Mouse (Mus musculus): Measurements from ENCODE around the gene Gm28048. TPM values are rescaled to one million over a fixed set of nuclear protein-coding genes. Genes with fewer than 3 reads are reported as not detected.

The Gm28048 gene
- polyA plus RNA-seq, 1 experiment from 2014 or later: 15.8 TPM

DNA sequence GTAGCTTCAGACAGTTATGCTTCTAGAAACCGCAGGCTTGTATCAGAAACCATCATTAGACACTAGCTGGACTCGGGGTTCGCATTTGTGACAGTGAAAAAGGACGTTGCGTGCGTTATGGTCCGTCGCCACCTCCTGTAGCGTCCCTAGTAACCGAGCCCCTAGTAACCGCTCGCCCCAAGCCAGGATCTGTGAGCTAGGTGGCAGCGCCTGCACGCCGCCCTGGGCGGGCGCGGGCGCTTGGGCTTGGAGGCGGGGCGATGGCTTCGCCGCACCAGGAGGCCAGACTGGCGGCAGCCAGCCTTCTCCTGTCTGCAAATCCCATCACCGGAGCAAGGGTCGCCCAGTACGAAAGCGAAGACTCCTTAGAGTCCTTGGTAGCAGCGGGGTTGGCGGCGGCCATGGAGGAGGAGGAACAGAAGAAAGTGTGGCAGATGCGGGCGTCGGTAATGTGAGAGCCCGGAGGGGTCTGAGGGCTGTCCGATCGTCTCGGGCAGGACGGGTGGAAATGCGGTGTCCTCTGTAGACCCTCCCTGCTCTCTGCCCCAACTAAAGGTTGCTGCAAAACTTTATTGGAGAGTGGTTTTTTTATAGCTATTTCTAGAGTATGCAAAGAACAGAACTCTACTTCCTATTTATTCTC lies 26.4 kb upstream of the Gm28048 start:
- no peaks in the 10 kb centered on the region for H3K27me3 ChIP-seq (replicated peaks; ENCODE audit: control insufficient read depth, insufficient read depth, low read length)
- under 1% methylated on average over 40 of the region's 40 CpGs for WGBS
- peak overlapping the region; percentile 79 for H3K4me2 ChIP-seq (replicated peaks; ENCODE audit: low read depth)
- peak overlapping the region; percentile 73 for H3K27ac ChIP-seq (ENCODE audit: low read depth, low read length)
- ATAC-seq: peak; percentile 87
- TF ChIP-seq CTCF (IDR thresholded peaks at IDR 0.05; ENCODE audit: low read depth): peak; percentile 61
- H3K4me3 ChIP-seq (ENCODE audit: low read depth, low read length): peak overlapping the region; percentile 66
- no peaks in the 10 kb centered on the region for H3K9me3 ChIP-seq (ENCODE audit: control insufficient read depth)
- H3K36me3 ChIP-seq (ENCODE audit: control insufficient read depth, insufficient read depth): peaks cover 9% of the 10 kb centered on the region
- H3K4me1 ChIP-seq (replicated peaks; ENCODE audit: control insufficient read depth, insufficient read depth, low read length): no peaks in the 10 kb centered on the region
- H3K9ac ChIP-seq (ENCODE audit: low read depth, low read length): peak overlapping the region; percentile 61

DNA sequence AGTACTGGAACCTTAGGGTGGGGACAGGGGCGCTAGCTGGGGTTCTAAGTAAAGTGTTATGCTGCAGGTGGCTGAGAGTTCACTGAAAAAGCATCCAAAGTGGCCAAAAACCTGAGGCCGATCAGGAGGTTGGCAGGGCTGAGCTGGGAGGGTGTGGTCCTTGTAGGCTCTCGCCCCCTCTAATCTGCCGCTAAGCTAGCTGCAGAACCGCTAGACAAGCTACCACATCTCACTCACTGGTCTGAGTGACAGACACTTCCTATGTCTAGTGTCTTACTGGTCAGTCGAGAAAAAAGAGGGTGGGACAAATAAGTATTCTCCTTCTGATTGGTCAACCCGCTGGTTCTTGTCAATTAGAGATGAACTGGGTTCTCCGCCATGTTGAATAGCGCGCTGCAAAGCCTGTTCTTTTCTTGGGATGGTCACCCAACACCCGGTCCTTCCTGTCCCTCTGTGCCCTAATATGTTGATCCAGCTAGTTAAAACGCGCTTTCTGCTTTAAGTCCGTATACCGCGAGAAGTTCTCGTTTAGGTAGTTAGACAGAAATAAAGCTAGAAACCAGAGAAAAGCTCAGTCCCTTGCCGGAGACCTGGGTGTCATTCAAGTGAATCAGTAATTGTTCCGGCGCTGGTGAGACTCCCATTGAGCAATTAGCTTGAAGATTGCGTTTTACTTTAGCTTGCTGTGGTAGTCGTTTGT lies 25.7 kb upstream of the Gm28048 start, which contains the start of gene Fam161a:
Gene Fam161a, plus strand, starts transcription at position 51 of the 700 bp plus-strand sequence.
- under 1% methylated on average over 22 of the region's 22 CpGs for WGBS
- Histone ChIP-seq H3K9me3 (ENCODE audit: control insufficient read depth) (no peaks in the 10 kb centered on the region), H3K27me3 (replicated peaks; ENCODE audit: control insufficient read depth, insufficient read depth, low read length) (no peaks in the 10 kb centered on the region), H3K4me1 (replicated peaks; ENCODE audit: control insufficient read depth, insufficient read depth, low read length) (no peaks in the 10 kb centered on the region), H3K36me3 (ENCODE audit: control insufficient read depth, insufficient read depth) (peaks cover 11% of the 10 kb centered on the region), H3K4me3 (ENCODE audit: low read depth, low read length) (peak within 1 kb of the TSS; percentile 66), H3K27ac (ENCODE audit: low read depth, low read length) (peak within 1 kb of the TSS; percentile 73), H3K9ac (ENCODE audit: low read depth, low read length) (peak within 1 kb of the TSS; percentile 61), H3K4me2 (replicated peaks; ENCODE audit: low read depth) (peak within 1 kb of the TSS; percentile 79)
- no peak for TF ChIP-seq CTCF (IDR thresholded peaks at IDR 0.05; ENCODE audit: low read depth)
- ATAC-seq: peak; percentile 88

DNA sequence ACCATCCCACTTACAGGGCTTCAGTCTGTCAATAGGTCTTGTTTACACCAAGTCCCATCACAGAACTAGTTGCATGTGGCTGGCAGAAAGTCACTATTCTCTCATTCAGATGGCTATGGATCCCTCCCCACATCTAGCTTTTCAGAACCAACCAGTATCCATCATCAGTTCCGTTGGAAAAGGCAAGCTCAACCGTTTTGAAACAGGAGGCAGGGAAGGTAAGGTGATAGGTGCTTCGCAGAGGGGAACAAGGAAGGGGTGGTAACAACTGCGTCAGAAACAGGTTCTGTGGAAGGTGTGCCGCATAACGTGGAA lies 25.2 kb upstream of the Gm28048 start:
- Histone ChIP-seq H3K4me3 (ENCODE audit: low read depth, low read length) (peak overlapping the region; percentile 66), H3K4me1 (replicated peaks; ENCODE audit: control insufficient read depth, insufficient read depth, low read length) (no peaks in the 10 kb centered on the region), H3K36me3 (ENCODE audit: control insufficient read depth, insufficient read depth) (peaks cover 16% of the 10 kb centered on the region), H3K9ac (ENCODE audit: low read depth, low read length) (no peak overlapping the region), H3K9me3 (ENCODE audit: control insufficient read depth) (no peaks in the 10 kb centered on the region), H3K27ac (ENCODE audit: low read depth, low read length) (no peak overlapping the region), H3K27me3 (replicated peaks; ENCODE audit: control insufficient read depth, insufficient read depth, low read length) (no peaks in the 10 kb centered on the region), H3K4me2 (replicated peaks; ENCODE audit: low read depth) (peak overlapping the region; percentile 79)
- ATAC-seq: peak; percentile 7; the same call in 1 of the 2 replicates
- WGBS: 4% methylated on average over 6 of the region's 6 CpGs
- TF ChIP-seq CTCF (IDR thresholded peaks at IDR 0.05; ENCODE audit: low read depth): no peak

DNA sequence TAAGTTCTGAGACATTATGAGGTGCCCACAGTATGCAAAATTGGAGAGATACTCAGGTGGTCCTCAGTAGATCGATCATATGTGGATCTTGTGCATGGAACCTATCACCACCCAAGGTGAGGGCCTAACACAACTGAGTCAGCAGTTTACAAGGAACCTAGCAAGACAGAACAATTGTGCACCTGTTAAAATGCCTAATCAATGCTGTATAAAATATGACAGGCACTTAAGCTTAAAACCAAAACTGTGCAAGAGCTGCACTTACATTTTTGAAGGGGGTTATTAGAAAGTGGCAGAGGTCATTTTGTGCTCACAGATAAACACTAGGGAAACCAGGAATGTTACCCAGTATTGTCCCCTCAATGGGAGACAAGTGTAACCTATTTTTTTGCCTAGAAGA lies 23.4 kb upstream of the Gm28048 start:
- H3K9me3 ChIP-seq (ENCODE audit: control insufficient read depth): no peaks in the 10 kb centered on the region
- no peak overlapping the region for H3K27ac ChIP-seq (ENCODE audit: low read depth, low read length)
- 94% methylated on average over 1 of the region's 1 CpGs for WGBS
- no peaks in the 10 kb centered on the region for H3K4me1 ChIP-seq (replicated peaks; ENCODE audit: control insufficient read depth, insufficient read depth, low read length)
- no peak overlapping the region for H3K9ac ChIP-seq (ENCODE audit: low read depth, low read length)
- H3K36me3 ChIP-seq (ENCODE audit: control insufficient read depth, insufficient read depth): peaks cover 32% of the 10 kb centered on the region
- no peak overlapping the region for H3K4me2 ChIP-seq (replicated peaks; ENCODE audit: low read depth)
- H3K4me3 ChIP-seq (ENCODE audit: low read depth, low read length): no peak overlapping the region
- ATAC-seq: no peak
- H3K27me3 ChIP-seq (replicated peaks; ENCODE audit: control insufficient read depth, insufficient read depth, low read length): no peaks in the 10 kb centered on the region
- TF ChIP-seq CTCF (IDR thresholded peaks at IDR 0.05; ENCODE audit: low read depth): no peak

DNA sequence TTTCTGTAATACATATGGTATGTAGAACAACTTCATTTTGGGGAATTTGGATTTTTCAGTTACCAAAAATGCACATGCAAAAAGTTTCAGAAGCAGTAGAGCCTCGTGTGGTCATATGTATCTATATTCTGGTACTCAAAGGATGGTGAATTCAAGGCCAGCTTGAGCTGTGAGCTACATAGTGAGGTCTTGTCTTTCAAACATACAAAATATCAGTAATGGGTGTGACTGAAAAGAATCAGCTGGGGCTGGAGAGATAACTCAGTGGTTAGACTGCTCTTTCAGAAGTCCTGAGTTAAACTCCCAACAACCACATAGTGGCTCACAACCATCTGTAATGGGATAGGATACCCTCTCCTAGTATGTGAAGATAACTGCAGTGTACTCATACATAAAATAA lies 16.4 kb upstream of the Gm28048 start:
- no peaks in the 10 kb centered on the region for H3K27me3 ChIP-seq (replicated peaks; ENCODE audit: control insufficient read depth, insufficient read depth, low read length)
- no peaks in the 10 kb centered on the region for H3K9me3 ChIP-seq (ENCODE audit: control insufficient read depth)
- H3K4me3 ChIP-seq (ENCODE audit: low read depth, low read length): no peak overlapping the region
- 87% methylated on average over 1 of the region's 1 CpGs for WGBS
- no peaks in the 10 kb centered on the region for H3K4me1 ChIP-seq (replicated peaks; ENCODE audit: control insufficient read depth, insufficient read depth, low read length)
- no peak overlapping the region for H3K9ac ChIP-seq (ENCODE audit: low read depth, low read length)
- no peak for TF ChIP-seq CTCF (IDR thresholded peaks at IDR 0.05; ENCODE audit: low read depth)
- peaks cover 80% of the 10 kb centered on the region for H3K36me3 ChIP-seq (ENCODE audit: control insufficient read depth, insufficient read depth)
- no peak overlapping the region for H3K27ac ChIP-seq (ENCODE audit: low read depth, low read length)
- ATAC-seq: no peak
- H3K4me2 ChIP-seq (replicated peaks; ENCODE audit: low read depth): no peak overlapping the region

DNA sequence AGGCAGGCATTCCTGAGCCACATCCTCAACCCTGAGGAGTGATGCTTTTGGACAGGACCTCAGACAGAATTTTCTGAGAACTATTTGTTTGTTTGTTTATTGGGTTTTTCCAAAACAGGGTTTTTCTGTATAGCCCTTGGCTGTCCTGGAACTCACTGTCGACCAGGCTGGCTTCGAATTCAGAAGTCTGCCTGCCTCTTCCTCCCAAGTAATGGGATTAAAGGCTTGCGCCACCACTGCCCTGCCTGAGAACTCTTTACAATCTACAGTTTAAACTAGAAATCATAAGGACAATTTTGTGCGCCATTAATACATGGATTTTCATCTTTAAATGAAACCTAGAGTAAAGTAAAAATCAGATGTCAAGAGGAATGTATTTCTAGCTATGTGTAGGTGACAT lies 13.6 kb upstream of the Gm28048 start:
- H3K9me3 ChIP-seq (ENCODE audit: control insufficient read depth): no peaks in the 10 kb centered on the region
- no peaks in the 10 kb centered on the region for H3K27me3 ChIP-seq (replicated peaks; ENCODE audit: control insufficient read depth, insufficient read depth, low read length)
- no peak overlapping the region for H3K4me2 ChIP-seq (replicated peaks; ENCODE audit: low read depth)
- TF ChIP-seq CTCF (IDR thresholded peaks at IDR 0.05; ENCODE audit: low read depth): no peak
- H3K4me1 ChIP-seq (replicated peaks; ENCODE audit: control insufficient read depth, insufficient read depth, low read length): no peaks in the 10 kb centered on the region
- ATAC-seq: no peak
- H3K27ac ChIP-seq (ENCODE audit: low read depth, low read length): no peak overlapping the region
- H3K4me3 ChIP-seq (ENCODE audit: low read depth, low read length): no peak overlapping the region
- peaks cover 58% of the 10 kb centered on the region for H3K36me3 ChIP-seq (ENCODE audit: control insufficient read depth, insufficient read depth)
- no peak overlapping the region for H3K9ac ChIP-seq (ENCODE audit: low read depth, low read length)
- WGBS: 99% methylated on average over 4 of the region's 4 CpGs

Measured in intestine, postnatal 0 days (tissue).